In the genomic region with DNA sequence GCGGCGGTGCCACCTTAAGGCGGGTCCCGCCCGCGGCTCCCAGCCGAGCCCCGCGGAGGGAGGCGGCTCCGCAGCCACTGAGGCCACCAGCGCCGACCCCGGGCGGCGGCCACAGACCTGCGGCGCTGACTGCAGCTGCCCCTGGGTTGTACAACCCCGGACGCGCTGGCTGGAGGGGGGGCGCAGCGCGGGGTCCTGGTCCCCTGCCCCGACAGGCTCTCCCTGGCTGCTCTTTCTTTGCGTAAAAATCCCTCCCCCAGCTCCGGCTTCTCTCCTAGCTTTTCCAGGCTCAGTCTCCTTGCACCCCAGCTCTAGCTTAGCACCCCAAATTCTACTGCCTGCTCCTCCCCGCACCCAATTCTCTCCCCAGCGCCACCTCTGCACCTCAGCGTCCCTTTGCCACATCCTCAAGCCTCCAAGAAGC, we compare ENCODE assay signal across 8 mouse cellular contexts. TPM values are rescaled to one million over a fixed set of nuclear protein-coding genes. Genes with fewer than 3 reads are reported as not detected.
DNase-seq lines count a peak whose midpoint lies in the region; ATAC-seq and TF ChIP-seq lines count a peak whose summit lies in the region.

No protein-coding gene starts in this region.

- H3K4me1 ChIP-seq in forebrain, embryonic 10.5 days = peaks cover 63% of the 10 kb centered on the region
- peaks cover 29% of the 10 kb centered on the region for H3K4me1 ChIP-seq in hindbrain, postnatal 0 days (ENCODE audit: insufficient read depth, low read length)
- peaks cover 38% of the 10 kb centered on the region for H3K4me1 ChIP-seq in liver, postnatal 0 days (ENCODE audit: insufficient read depth)
- peaks cover 40% of the 10 kb centered on the region for H3K4me1 ChIP-seq in stomach, embryonic 16.5 days (ENCODE audit: control insufficient read depth, insufficient read depth, low read length)

- H3K4me3 ChIP-seq in layer of hippocampus, adult 2 months = peak overlapping the region; percentile 88
- peak overlapping the region; percentile 55 for H3K4me3 ChIP-seq in forebrain, embryonic 10.5 days
- peak overlapping the region; percentile 50 for H3K4me3 ChIP-seq in hindbrain, postnatal 0 days (ENCODE audit: low read length)
- peak overlapping the region; percentile 56 for H3K4me3 ChIP-seq in liver, postnatal 0 days (ENCODE audit: low read depth, low read length)
- peak overlapping the region; percentile 64 for H3K4me3 ChIP-seq in stomach, embryonic 16.5 days (replicated peaks; ENCODE audit: low read length)

- no peak for DNase-seq in layer of hippocampus, adult 2 months (ENCODE audit: low spot score in 2 of 2)
- DNase-seq in layer of hippocampus, adult 8-10 months (ENCODE audit: low spot score in 2 of 2) = no peak
- DNase-seq in adrenal gland, adult 2 months = peak; percentile 77
- DNase-seq in forebrain, embryonic 10.5 days (ENCODE audit: extremely low spot score, low spot score) = no peak
- DNase-seq in hindbrain, postnatal 0 days (ENCODE audit: low spot score) = peak; percentile 38
- DNase-seq in liver, postnatal 0 days = no peak
- no peak for DNase-seq in layer of hippocampus, adult 9-11 months

- ATAC-seq in hindbrain, postnatal 0 days = no peak
- ATAC-seq in liver, postnatal 0 days = no peak
- ATAC-seq in stomach, embryonic 16.5 days (ENCODE audit: insufficient read depth, low FRiP score) = no peak

- H3K36me3 ChIP-seq in forebrain, embryonic 10.5 days (replicated peaks) = no peaks in the 10 kb centered on the region
- no peaks in the 10 kb centered on the region for H3K36me3 ChIP-seq in hindbrain, postnatal 0 days (ENCODE audit: insufficient read depth, low read length)
- no peaks in the 10 kb centered on the region for H3K36me3 ChIP-seq in liver, postnatal 0 days (replicated peaks; ENCODE audit: insufficient read depth, low read length)
- no peaks in the 10 kb centered on the region for H3K36me3 ChIP-seq in stomach, embryonic 16.5 days (ENCODE audit: control insufficient read depth, insufficient read depth, low read length)

- under 1% methylated on average over 30 of the region's 30 CpGs for WGBS in forebrain, embryonic 10.5 days
- WGBS in hindbrain, postnatal 0 days = under 1% methylated on average over 21 of the region's 30 CpGs
- WGBS in liver, postnatal 0 days (ENCODE audit: insufficient replicate concordance) = under 1% methylated on average over 18 of the region's 30 CpGs
- WGBS in stomach, embryonic 16.5 days = 1% methylated on average over 29 of the region's 30 CpGs

- peaks cover 86% of the 10 kb centered on the region for H3K27me3 ChIP-seq in forebrain, embryonic 10.5 days (ENCODE audit: poor library complexity, severe bottlenecking)
- peaks cover 14% of the 10 kb centered on the region; the same call in 1 of the 2 replicates for H3K27me3 ChIP-seq in hindbrain, postnatal 0 days (ENCODE audit: insufficient read depth, low read length)
- peaks cover 10% of the 10 kb centered on the region for H3K27me3 ChIP-seq in liver, postnatal 0 days (ENCODE audit: insufficient read depth, low read length)
- H3K27me3 ChIP-seq in stomach, embryonic 16.5 days (ENCODE audit: control insufficient read depth, insufficient read depth, low read length) = no peaks in the 10 kb centered on the region

- H3K9me3 ChIP-seq in forebrain, embryonic 10.5 days = peaks cover 4% of the 10 kb centered on the region; the same call in 1 of the 2 replicates
- no peaks in the 10 kb centered on the region for H3K9me3 ChIP-seq in hindbrain, postnatal 0 days (ENCODE audit: low read length)
- no peaks in the 10 kb centered on the region for H3K9me3 ChIP-seq in liver, postnatal 0 days (ENCODE audit: low read length)
- H3K9me3 ChIP-seq in stomach, embryonic 16.5 days (replicated peaks; ENCODE audit: control insufficient read depth, low read length) = no peaks in the 10 kb centered on the region

- peak overlapping the region; percentile 69 for H3K4me2 ChIP-seq in hindbrain, postnatal 0 days (ENCODE audit: low read depth, low read length)
- H3K4me2 ChIP-seq in liver, postnatal 0 days (ENCODE audit: low read depth, low read length) = peak overlapping the region; percentile 87
- H3K4me2 ChIP-seq in stomach, embryonic 16.5 days (ENCODE audit: low read depth, low read length) = peak overlapping the region; percentile 75

- peak overlapping the region; percentile 63 for H3K9ac ChIP-seq in hindbrain, postnatal 0 days (replicated peaks; ENCODE audit: low read length)
- peak overlapping the region; percentile 64 for H3K9ac ChIP-seq in liver, postnatal 0 days (replicated peaks)
- H3K9ac ChIP-seq in stomach, embryonic 16.5 days (ENCODE audit: low read length) = peak overlapping the region; percentile 76

- no peak for TF ChIP-seq CTCF in layer of hippocampus, adult 2 months (conservative IDR thresholded peaks at IDR 0.05)
- no peak for TF ChIP-seq CTCF in hindbrain, postnatal 0 days (IDR thresholded peaks at IDR 0.05; ENCODE audit: low read depth)
- no peak for TF ChIP-seq CTCF in liver, postnatal 0 days (IDR thresholded peaks at IDR 0.05; ENCODE audit: low read depth)

- peak overlapping the region; percentile 85 for H3K27ac ChIP-seq in layer of hippocampus, adult 2 months
- H3K27ac ChIP-seq in forebrain, embryonic 10.5 days = peak overlapping the region; percentile 25
- no peak overlapping the region for H3K27ac ChIP-seq in hindbrain, postnatal 0 days
- H3K27ac ChIP-seq in liver, postnatal 0 days (ENCODE audit: low read depth) = no peak overlapping the region
- peak overlapping the region; percentile 52; the same call in 1 of the 2 replicates for H3K27ac ChIP-seq in stomach, embryonic 16.5 days (ENCODE audit: low read length)

- TF ChIP-seq EP300 in liver, postnatal 0 days (IDR thresholded peaks at IDR 0.05; ENCODE audit: low read depth) = no peak

RNA-seq across cellular contexts. Expression of a gene that starts 0.9 kb away (rescaled TPM):
- 10 to 100 TPM; 34.0 to 46.8 TPM for total RNA-seq in layer of hippocampus, adult 2 months (2021)
- total RNA-seq in layer of hippocampus, adult 8-10 months (2022) = 10 to 100 TPM; 34.5 to 59.9 (median 38.5) TPM
- 10 to 100 TPM; 50.4 to 51.0 TPM for total RNA-seq in adrenal gland, adult 2 months (2021)
- polyA plus RNA-seq in adrenal gland, adult 2 months (2012; rRNA removed) = 417 and 691 TPM in 2 replicates
- polyA plus RNA-seq in forebrain, embryonic 10.5 days (2016; fragmentation: Nextera tagmentation; extraction: Ambion mirVana) = 4.1 and 4.3 TPM in 2 replicates
- 28.8 and 41.8 TPM in 2 replicates for total RNA-seq in hindbrain, postnatal 0 days (2014; rRNA removed)
- 43.7 and 45.5 TPM in 2 replicates for polyA plus RNA-seq in hindbrain, postnatal 0 days (2015; fragmentation: Nextera tagmentation; extraction: Ambion mirVana)
- 1.2 and 2.2 TPM in 2 replicates for polyA plus RNA-seq in liver, postnatal 0 days (2015; fragmentation: Nextera tagmentation; extraction: Ambion mirVana)
- polyA plus RNA-seq in stomach, embryonic 16.5 days (2015; fragmentation: Nextera tagmentation; extraction: Ambion mirVana) = 20.6 and 23.6 TPM in 2 replicates

RNA-seq across cellular contexts. Expression of a gene that starts 15.9 kb away (rescaled TPM):
- 100 to 1,000 TPM; 702 to 736 TPM for total RNA-seq in layer of hippocampus, adult 2 months (2021)
- total RNA-seq in layer of hippocampus, adult 8-10 months (2022) = 100 to 1,000 TPM; 659 to 695 (median 670) TPM
- total RNA-seq in adrenal gland, adult 2 months (2021) = 1,000 to 10,000 TPM; 1,028 to 1,195 TPM
- polyA plus RNA-seq in adrenal gland, adult 2 months (2012; rRNA removed) = 3,784 and 4,442 TPM in 2 replicates
- polyA plus RNA-seq in forebrain, embryonic 10.5 days (2016; fragmentation: Nextera tagmentation; extraction: Ambion mirVana) = 276 and 283 TPM in 2 replicates
- 611 and 635 TPM in 2 replicates for total RNA-seq in hindbrain, postnatal 0 days (2014; rRNA removed)
- 803 and 834 TPM in 2 replicates for polyA plus RNA-seq in hindbrain, postnatal 0 days (2015; fragmentation: Nextera tagmentation; extraction: Ambion mirVana)
- polyA plus RNA-seq in liver, postnatal 0 days (2015; fragmentation: Nextera tagmentation; extraction: Ambion mirVana) = 256 and 266 TPM in 2 replicates
- polyA plus RNA-seq in stomach, embryonic 16.5 days (2015; fragmentation: Nextera tagmentation; extraction: Ambion mirVana) = 325 and 351 TPM in 2 replicates

RNA-seq across cellular contexts. Expression of a gene that starts 25.7 kb away (rescaled TPM):
- 1 to 10 TPM; 4.1 to 5.0 TPM for total RNA-seq in layer of hippocampus, adult 2 months (2021)
- 1 to 10 TPM; 5.0 to 7.3 (median 5.9) TPM for total RNA-seq in layer of hippocampus, adult 8-10 months (2022)
- total RNA-seq in adrenal gland, adult 2 months (2021) = 10 to 100 TPM; 24.0 to 59.6 TPM
- 49.5 and 90.8 TPM in 2 replicates for polyA plus RNA-seq in adrenal gland, adult 2 months (2012; rRNA removed)
- 2.8 and 3.1 TPM in 2 replicates for polyA plus RNA-seq in forebrain, embryonic 10.5 days (2016; fragmentation: Nextera tagmentation; extraction: Ambion mirVana)
- total RNA-seq in hindbrain, postnatal 0 days (2014; rRNA removed) = 5.3 and 5.4 TPM in 2 replicates
- 6.2 and 6.6 TPM in 2 replicates for polyA plus RNA-seq in hindbrain, postnatal 0 days (2015; fragmentation: Nextera tagmentation; extraction: Ambion mirVana)
- 2.9 and 3.0 TPM in 2 replicates for polyA plus RNA-seq in liver, postnatal 0 days (2015; fragmentation: Nextera tagmentation; extraction: Ambion mirVana)
- polyA plus RNA-seq in stomach, embryonic 16.5 days (2015; fragmentation: Nextera tagmentation; extraction: Ambion mirVana) = 26.0 and 31.2 TPM in 2 replicates

RNA-seq across cellular contexts. Expression of a gene that starts 30.2 kb away (rescaled TPM):
- 100 to 1,000 TPM; 118 to 123 TPM for total RNA-seq in layer of hippocampus, adult 2 months (2021)
- total RNA-seq in layer of hippocampus, adult 8-10 months (2022) = 100 to 1,000 TPM; 106 to 120 (median 114) TPM
- total RNA-seq in adrenal gland, adult 2 months (2021) = 10 to 100 TPM; 76.6 to 86.0 TPM
- polyA plus RNA-seq in adrenal gland, adult 2 months (2012; rRNA removed) = 122 and 124 TPM in 2 replicates
- polyA plus RNA-seq in forebrain, embryonic 10.5 days (2016; fragmentation: Nextera tagmentation; extraction: Ambion mirVana) = 73.4 and 77.2 TPM in 2 replicates
- total RNA-seq in hindbrain, postnatal 0 days (2014; rRNA removed) = 121 and 139 TPM in 2 replicates
- 95.6 and 105 TPM in 2 replicates for polyA plus RNA-seq in hindbrain, postnatal 0 days (2015; fragmentation: Nextera tagmentation; extraction: Ambion mirVana)
- polyA plus RNA-seq in liver, postnatal 0 days (2015; fragmentation: Nextera tagmentation; extraction: Ambion mirVana) = 18.3 and 19.2 TPM in 2 replicates
- polyA plus RNA-seq in stomach, embryonic 16.5 days (2015; fragmentation: Nextera tagmentation; extraction: Ambion mirVana) = 101 and 105 TPM in 2 replicates

RNA-seq across cellular contexts. Expression of a gene that starts 30.9 kb away (rescaled TPM):
- total RNA-seq in layer of hippocampus, adult 2 months (2021) = 1 to 10 TPM; 4.2 to 5.0 TPM
- 1 to 10 TPM; 3.3 to 3.9 (median 3.7) TPM for total RNA-seq in layer of hippocampus, adult 8-10 months (2022)
- 1 to 10 TPM; 1.1 to 2.3 TPM for total RNA-seq in adrenal gland, adult 2 months (2021)
- 0.26 and 0.59 TPM in 2 replicates for polyA plus RNA-seq in adrenal gland, adult 2 months (2012; rRNA removed)
- polyA plus RNA-seq in forebrain, embryonic 10.5 days (2016; fragmentation: Nextera tagmentation; extraction: Ambion mirVana) = 1.6 and 2.1 TPM in 2 replicates
- total RNA-seq in hindbrain, postnatal 0 days (2014; rRNA removed) = 4.2 and 4.3 TPM in 2 replicates
- 0.97 and 1.3 TPM in 2 replicates for polyA plus RNA-seq in hindbrain, postnatal 0 days (2015; fragmentation: Nextera tagmentation; extraction: Ambion mirVana)
- 0.13 TPM in 2 replicates for polyA plus RNA-seq in liver, postnatal 0 days (2015; fragmentation: Nextera tagmentation; extraction: Ambion mirVana)
- polyA plus RNA-seq in stomach, embryonic 16.5 days (2015; fragmentation: Nextera tagmentation; extraction: Ambion mirVana) = 0.46 and 0.61 TPM in 2 replicates

Comparison
In these comparisons a context has a peak if more than half of its experiments do, and no peak if none do; other contexts are left out.
1. DNase-seq: peak in adrenal gland, adult 2 months (single experiment) and hindbrain, postnatal 0 days (single experiment); none in layer of hippocampus, adult 2 months (0 of 2), layer of hippocampus, adult 8-10 months (0 of 2), forebrain, embryonic 10.5 days (single experiment), liver, postnatal 0 days (single experiment) and layer of hippocampus, adult 9-11 months (single experiment).
2. H3K27ac ChIP-seq: peak in layer of hippocampus, adult 2 months (single experiment), forebrain, embryonic 10.5 days (single experiment) and stomach, embryonic 16.5 days (single experiment); none in hindbrain, postnatal 0 days (single experiment) and liver, postnatal 0 days (single experiment).
3. Peak in every context shown above with its lines, with median percentiles within 50 percentile points of each other: H3K4me3 ChIP-seq, H3K4me2 ChIP-seq and H3K9ac ChIP-seq.